Mouse (Mus musculus): ENCODE measurements around the gene Tob1. TPM values are rescaled to one million over a fixed set of nuclear protein-coding genes. Genes with fewer than 3 reads are reported as not detected.
A peak's percentile ranks its signal among the peaks of the same experiment; 100 is the strongest.

The Tob1 gene
- total RNA-seq (2021): 10 to 100 TPM; 29.9 to 30.9 TPM

GRCm38 (mm10) chr11:94211124-94211603 lies at the start of gene Tob1:
Tob1 (plus strand) TSS chr11:94211454.
- intact Hi-C loops (cut with DNase I): loop anchor here (2.0 to 5.0 kb wide), 2 partner anchors 50 to 64 kb away; no protein-coding TSS in a partner anchor
- peak; percentile 99 for DNase-seq (ENCODE audit: extremely low spot score in 1 of 2, low spot score in 2 of 2)

DNA sequence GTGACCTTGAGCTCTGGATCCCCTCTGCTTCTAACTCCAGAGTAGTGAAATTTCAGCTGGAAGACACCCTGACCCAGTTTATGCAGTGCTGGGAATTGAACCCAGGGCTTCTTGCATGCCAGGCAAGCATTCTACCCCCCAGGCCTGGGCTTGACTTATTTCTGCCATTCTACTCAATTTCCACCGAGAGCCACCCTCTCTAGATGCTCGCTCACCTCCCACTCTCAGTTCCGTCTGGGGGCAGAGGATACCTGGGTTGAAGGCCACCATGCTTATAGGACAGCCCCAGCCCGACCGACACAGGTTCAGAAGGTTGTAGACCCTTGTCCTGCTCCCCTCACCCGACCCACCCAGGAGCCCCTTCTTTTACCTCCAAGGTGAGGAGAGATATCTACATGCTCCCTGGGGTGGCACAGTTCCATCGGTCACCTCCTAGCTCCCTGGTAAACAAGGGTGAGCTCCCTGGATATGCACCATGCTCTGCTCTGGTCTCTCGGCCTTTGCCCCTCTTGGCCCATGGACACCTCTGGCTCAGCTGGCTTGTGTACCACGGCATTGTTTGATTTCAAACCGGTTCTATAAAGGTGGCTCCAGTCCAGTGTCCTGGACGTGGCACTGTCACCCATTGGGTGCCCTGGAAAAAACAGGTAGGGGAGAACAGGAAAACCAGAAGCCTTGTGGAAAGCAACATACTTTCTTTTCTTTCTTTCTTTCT lies 49.2 kb upstream of the Tob1 start:
- no peak for DNase-seq (ENCODE audit: extremely low spot score in 1 of 2, low spot score in 2 of 2)
- intact Hi-C loops (cut with DNase I): loop anchor here (2.0 kb wide), 1 partner anchor 49 kb away; the partner anchor contains the start of gene Tob1

DNA sequence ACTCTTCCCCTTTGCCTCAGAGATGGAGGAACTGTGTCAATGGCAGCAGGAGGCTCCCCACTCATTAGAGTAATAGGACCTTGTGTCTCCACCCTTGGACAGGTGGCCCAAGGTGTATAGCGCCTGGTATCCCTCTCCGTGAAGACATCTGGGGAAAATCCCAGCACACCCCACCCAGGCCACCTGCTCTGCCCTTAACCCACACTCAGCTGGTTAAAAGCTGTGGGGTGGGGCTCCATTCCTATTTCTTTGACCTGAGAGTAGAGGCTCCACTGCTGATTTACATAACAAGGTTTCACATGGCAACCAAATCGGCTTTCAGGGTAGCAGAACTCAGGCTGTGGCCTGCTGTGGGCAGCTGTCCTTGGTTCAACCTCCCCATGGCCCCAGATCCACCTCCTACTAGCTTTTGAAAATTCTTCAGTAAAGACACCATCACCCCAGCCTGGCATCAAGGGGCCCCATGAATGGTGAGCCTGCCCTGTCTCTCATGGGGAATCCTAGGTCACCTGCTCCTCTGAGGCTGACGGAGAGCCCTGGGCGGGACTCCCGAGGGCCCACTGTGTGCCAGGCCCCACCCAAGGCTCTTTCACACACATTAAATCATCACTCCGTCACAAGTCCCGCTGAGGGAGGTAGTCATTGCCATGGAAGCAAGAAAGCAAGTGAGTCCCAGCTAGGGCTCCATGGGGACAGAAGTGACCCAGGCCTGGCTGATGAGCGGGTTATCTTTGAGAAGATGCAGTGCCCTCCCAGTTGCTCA lies 48.1 kb upstream of the Tob1 start:
- intact Hi-C loops (cut with DNase I): no loop called here
- no peak for DNase-seq (ENCODE audit: extremely low spot score in 1 of 2, low spot score in 2 of 2)

DNA sequence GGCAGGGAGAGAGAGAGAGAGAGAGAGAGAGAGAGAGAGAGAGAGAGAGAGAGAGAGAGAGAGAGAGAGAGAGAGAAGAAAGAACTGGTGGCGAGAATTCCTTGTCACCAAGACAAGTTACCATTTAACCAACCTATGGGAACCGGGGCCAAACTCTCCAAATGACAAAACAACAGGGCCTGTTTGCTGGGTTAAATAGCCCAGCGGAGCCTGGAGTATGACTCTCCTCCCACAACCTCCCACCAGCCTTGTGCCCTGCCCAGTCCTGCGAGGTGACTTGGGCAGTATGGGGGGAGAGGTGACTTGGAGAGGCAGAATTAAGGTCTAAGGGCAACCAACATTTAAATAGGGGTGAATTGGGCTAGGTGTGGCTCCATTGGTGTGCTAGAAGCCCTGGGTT lies 45.5 kb upstream of the Tob1 start:
- intact Hi-C loops (cut with DNase I): no loop called here
- DNase-seq (ENCODE audit: extremely low spot score in 1 of 2, low spot score in 2 of 2): no peak

- intact Hi-C loops (cut with DNase I): no loop called here
- DNase-seq (ENCODE audit: extremely low spot score in 1 of 2, low spot score in 2 of 2): no peak
These were observed 43.0 kb upstream of the Tob1 start for GRCm38 (mm10) chr11:94168238-94168637.

DNA sequence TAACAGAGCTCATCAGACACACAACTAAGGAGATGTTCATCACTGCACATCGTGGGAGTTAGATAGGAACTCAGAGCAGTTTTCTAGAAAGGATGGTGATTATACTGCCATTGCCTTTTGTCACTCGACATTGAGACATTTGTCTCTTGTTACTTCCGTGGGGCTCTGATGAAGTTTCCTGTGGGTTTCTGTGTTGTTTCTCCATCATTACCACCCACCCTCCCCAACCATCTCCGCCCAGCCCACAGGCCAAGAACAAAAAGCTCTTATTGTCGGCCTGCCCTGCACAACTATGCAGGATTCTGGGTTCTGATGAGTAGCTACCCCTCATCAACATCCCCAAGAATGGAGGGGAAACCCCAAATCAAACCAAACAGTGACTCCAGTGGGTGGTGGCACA lies 41.7 kb upstream of the Tob1 start:
- no peak for DNase-seq (ENCODE audit: extremely low spot score in 1 of 2, low spot score in 2 of 2)
- intact Hi-C loops (cut with DNase I): no loop called here

DNA sequence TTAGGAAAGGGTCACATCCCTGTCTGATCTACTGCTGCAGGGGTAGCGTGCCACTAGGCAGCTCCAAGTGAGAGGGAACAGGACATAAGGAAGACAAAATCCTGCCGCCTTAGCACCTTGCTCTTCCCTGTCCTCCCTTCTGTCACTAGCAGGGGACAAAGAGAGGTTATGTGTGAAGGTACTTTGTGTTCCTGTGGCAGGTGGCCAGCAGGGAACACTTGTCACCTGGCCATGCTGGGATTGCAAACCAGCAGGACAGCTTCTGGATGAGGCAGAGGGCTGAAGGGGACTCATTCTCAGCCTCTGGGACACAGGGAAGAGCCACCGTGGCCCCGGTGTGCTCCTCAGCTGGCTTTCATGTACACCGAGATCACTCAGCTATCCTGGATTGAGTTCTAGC lies 39.6 kb upstream of the Tob1 start:
- DNase-seq (ENCODE audit: extremely low spot score in 1 of 2, low spot score in 2 of 2): no peak
- intact Hi-C loops (cut with DNase I): no loop called here

- no peak for DNase-seq (ENCODE audit: extremely low spot score in 1 of 2, low spot score in 2 of 2)
- intact Hi-C loops (cut with DNase I): no loop called here
These were observed 39.1 kb upstream of the Tob1 start for GRCm38 (mm10) chr11:94172186-94172585.

GRCm38 (mm10) chr11:94173726-94174146 lies 37.5 kb upstream of the Tob1 start:
- DNase-seq (ENCODE audit: extremely low spot score in 1 of 2, low spot score in 2 of 2): no peak
- intact Hi-C loops (cut with DNase I): no loop called here

DNA sequence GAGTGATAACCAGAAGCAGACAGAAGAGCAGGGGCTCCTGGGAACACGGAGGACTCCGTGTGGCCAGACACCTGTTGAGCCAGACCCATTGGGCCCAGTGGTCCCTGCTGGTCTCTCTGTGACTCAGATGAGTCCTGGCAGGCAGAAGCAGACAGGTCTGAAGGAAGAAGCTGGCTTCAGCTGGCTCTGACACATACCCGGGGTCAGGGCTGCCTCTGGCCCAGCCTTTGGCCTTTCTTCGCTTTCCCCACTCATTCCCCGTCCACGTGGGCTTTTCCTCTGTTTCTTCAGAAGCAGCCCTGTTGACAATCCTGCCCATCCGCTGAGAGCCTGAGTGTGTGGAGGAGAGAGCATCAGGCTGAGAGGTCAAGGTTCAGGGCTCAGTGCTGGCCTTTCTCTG lies 36.0 kb upstream of the Tob1 start:
- DNase-seq (ENCODE audit: extremely low spot score in 1 of 2, low spot score in 2 of 2): no peak
- intact Hi-C loops (cut with DNase I): no loop called here

DNA sequence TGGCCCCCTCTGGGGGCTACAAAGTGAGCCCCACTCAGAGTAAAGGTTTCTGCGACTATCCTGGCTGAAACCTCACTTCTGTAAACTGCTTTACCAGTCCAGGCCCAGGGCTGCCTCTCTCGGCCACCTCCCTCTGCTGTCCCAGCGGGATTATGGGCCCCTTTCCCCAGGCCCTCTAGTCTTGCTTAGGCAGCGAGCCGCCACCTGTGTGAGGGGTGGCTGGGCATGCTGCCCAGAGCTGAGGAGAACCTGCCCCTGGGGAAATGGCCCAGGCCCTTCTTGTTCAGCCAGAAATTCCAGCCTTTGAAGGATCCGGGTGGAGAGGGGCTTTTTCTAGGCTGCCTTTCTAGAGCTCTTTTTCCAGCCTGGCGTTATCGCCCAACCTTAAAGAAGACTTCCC lies 35.6 kb upstream of the Tob1 start:
- intact Hi-C loops (cut with DNase I): no loop called here
- peak in 1 of 2 experiments; percentile 72 for DNase-seq (ENCODE audit: extremely low spot score in 1 of 2, low spot score in 2 of 2)

- intact Hi-C loops (cut with DNase I): no loop called here
- DNase-seq (ENCODE audit: extremely low spot score in 1 of 2, low spot score in 2 of 2): no peak
These were observed 33.2 kb upstream of the Tob1 start for GRCm38 (mm10) chr11:94177841-94178585.

GRCm38 (mm10) chr11:94179768-94180167 lies 31.5 kb upstream of the Tob1 start:
- DNase-seq (ENCODE audit: extremely low spot score in 1 of 2, low spot score in 2 of 2): no peak
- intact Hi-C loops (cut with DNase I): no loop called here

- no peak for DNase-seq (ENCODE audit: extremely low spot score in 1 of 2, low spot score in 2 of 2)
- intact Hi-C loops (cut with DNase I): no loop called here
These were observed 31.1 kb upstream of the Tob1 start for GRCm38 (mm10) chr11:94180194-94180593.

- no peak for DNase-seq (ENCODE audit: extremely low spot score in 1 of 2, low spot score in 2 of 2)
- intact Hi-C loops (cut with DNase I): no loop called here
These were observed 29.6 kb upstream of the Tob1 start for GRCm38 (mm10) chr11:94181694-94182093.

- no peak for DNase-seq (ENCODE audit: extremely low spot score in 1 of 2, low spot score in 2 of 2)
- intact Hi-C loops (cut with DNase I): no loop called here
These were observed 28.5 kb upstream of the Tob1 start for GRCm38 (mm10) chr11:94182711-94183110.

DNA sequence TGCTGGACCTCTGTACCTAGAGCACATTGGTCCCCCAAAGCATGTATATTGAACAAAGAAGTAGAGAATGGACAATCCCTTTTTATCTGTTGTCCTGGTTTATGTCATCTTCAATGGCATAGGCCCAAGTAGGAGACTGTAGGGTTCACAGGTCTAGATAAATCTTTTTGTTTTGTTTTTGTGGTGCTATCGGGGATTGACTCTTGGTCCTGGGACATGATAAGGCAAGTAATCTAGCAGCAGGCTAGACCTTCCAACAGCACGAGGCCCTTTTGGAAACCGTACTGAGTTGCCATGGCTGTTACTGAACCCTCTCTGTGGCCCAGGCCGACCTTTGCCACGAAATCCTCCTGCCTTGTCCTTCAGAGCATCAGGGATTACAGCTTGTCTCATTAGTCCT lies 28.1 kb upstream of the Tob1 start:
- intact Hi-C loops (cut with DNase I): no loop called here

GRCm38 (mm10) chr11:94183671-94184070 lies 27.6 kb upstream of the Tob1 start:
- DNase-seq (ENCODE audit: extremely low spot score in 1 of 2, low spot score in 2 of 2): no peak
- intact Hi-C loops (cut with DNase I): no loop called here

More for the DNA sequence above, 28.1 kb upstream of the Tob1 start:
- no peak for DNase-seq (ENCODE audit: extremely low spot score in 1 of 2, low spot score in 2 of 2)

DNA sequence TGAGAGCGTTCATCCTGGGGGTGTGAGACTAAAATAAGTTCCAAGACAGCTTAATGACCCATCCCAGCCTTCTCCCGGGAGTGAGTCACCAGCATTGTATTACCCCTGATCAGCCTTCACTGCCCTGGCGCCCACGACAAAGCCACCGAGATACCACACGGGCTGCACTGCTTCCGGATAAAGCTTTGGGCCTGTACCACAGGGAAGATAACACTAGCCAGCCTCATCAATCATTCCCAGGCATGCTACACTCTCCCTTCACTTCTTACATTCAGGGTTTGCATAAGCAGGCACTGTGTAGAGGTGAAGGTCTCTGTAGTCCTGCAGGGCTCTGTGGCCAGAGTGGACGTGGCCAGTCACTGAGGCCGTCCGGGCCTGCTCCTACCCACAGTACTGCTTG lies 21.7 kb upstream of the Tob1 start:
- DNase-seq (ENCODE audit: extremely low spot score in 1 of 2, low spot score in 2 of 2): no peak
- intact Hi-C loops (cut with DNase I): no loop called here
